Mouse (Mus musculus) urinary bladder, postnatal 4 days (tissue): Measurements from ENCODE around the gene Dbp.

Experiments used
- DNase-seq, 2 experiments: peaks; one replicate each; pipeline ENCODE4 v3.0.0; 2021 to 2022; ENCODE audit warnings: low spot score in 2 of 2

Gene Dbp

DNA sequence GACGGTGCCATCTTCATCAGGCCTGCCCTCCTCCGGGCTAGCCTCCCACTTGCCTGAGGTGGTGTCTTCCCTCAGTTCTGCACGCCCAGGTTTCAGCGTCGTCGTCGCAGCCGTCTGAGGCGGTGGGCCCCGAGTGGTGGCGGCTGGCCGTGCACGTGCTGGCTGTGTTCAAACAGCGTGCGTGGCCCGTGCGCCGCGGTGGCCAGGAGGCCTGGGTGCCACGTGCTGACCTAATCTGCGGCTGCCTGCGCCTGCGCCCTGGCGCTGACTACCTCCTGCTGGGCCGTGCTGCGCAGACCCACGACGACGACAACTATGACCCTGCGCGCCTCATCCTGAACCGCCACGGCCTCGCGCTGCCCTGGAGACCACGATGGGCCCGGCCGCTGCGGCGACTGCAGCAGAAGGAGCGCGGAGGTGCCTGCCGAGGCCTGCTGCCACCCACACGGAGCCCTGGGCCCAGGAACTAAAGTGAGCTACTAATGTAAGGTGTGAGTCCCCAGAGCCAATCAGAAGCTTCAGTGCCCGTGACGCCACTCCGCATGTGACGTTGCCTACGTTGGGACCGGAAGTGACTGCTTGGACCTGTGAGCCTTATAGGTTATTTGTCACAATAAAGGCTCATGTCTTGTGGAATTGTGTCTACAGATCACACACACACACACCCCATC is 10.8 kb upstream of the Dbp start, which contains the start of gene Sec1:
Gene Sec1 (minus strand): TSS at position 482 of the 671 bp plus-strand sequence.
- no peak for DNase-seq

DNA sequence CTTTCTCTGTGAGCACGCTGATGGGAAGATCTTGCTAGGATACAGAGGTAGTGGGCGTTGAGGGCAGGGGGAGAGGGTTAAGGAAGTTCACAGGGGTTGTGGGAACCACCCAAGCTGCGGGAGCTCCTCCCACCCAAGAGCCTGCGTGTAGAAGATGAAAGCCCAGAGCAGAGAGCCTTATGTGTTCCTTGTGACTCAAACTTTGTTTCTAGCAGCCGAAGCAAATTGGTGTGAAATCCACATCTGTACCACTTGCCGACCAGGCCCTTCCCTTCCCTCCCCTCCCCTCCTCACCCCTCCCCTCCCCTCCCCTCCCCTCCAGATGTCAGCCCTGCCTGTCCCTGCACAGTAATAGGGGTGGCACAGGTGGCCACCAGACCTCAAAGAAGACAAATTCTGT is 9.8 kb upstream of the Dbp start:
- DNase-seq, result no peak

DNA sequence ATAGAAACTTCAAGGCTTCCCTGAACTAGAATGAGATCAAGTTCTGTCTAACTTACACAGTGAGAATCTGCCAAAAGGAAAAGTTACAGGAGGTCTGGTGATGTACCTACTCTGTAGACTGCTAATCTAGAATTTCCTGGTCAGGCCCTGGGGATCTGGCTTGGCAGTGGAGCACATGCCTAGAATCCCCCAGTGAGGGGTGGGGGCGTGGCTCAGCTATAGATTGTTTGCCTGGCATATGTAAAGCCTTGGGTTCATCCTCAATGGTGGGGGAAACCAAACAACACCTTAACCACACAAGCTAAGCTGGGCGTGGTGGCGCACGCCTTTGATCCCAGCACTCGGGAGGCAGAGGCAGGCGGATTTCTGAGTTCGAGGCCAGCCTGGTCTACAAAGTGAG is 7.0 kb upstream of the Dbp start:
- DNase-seq, result no peak

DNA sequence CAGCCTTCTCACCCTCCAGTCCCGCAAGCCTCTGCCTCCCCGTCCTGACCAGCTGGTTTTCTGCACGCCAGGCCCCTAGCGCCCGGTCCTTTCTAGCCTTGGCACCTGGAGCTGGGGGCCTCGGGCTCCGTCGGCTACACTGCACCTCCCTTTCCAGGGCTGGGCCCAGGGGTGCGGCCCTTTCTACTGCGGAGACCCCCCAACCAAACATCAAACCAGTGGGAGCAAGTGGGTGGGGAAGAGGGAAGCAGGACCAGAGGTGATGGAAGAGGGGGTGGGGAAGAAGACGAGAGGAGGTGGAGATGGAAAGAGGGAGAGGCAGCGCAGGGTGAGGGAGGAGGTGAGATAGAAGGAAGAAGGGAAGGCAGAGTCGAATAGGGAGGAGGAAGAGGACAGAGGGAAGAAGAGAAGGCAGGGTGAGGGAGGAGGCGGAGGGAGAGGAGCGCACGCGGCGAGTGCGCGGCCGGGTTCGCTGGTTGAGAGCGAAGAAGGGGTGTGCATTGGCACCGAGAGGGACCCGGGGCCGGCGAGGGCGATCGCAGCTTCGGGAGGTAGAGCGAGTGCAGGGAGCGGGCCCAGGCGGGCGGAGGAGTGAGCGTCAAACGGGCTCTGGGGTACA is 5.3 kb upstream of the Dbp start, which contains the start of gene Car11:
Gene Car11 (plus strand): TSS at position 321 of the 619 bp plus-strand sequence.
- DNase-seq, result no peak

DNA sequence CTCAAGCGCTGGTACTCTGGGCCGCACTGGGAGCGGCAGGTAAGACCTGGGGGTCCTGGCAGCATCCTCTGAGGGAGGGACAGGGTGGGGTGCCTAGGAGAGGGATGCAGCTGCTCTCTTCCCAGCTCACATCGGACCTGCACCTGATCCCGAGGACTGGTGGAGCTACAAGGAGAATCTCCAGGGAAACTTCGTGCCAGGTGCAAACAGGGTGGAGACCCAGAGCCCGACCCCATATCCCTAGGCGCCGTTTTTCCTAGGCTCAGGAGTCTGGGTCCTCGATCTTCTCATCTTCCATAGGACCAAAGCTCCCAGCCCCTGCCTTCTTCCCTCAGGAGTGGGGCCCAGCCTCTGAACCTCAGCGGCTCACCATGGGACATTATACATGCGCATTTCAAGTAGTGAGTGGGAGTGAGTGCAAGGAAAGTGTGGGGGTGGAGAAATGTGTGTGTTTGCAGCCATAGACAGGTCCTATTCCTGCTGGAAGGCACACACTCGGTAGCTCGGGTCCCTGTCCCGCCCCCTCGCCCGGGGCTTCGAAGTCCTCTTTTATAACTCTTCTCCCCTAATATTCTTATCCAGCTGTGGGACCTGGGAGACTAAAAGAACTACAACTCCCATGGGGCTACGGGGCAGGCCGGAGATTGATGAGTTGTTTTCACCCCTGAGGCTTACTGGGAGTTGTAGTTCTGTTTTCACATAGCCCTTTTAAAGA is 4.4 kb upstream of the Dbp start:
- peak; percentile 62 to 78 for DNase-seq

DNA sequence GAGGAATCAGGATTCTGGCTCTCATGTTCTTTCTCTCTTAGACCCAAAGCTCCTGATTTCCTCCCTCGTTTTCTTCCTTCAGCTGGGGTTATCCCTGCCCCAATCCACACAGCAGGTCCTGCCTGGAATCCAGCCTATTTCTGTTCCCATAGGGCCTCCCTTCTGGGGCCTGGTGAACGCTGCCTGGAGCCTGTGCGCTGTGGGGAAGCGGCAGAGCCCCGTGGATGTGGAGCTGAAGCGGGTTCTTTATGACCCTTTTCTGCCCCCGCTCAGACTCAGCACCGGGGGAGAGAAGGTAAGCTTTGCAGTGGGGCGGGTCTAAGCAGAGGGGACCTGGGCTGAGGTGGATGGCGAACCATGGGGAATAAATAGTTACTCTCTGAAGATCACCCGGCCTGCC is 3.8 kb upstream of the Dbp start:
- no peak for DNase-seq

DNA sequence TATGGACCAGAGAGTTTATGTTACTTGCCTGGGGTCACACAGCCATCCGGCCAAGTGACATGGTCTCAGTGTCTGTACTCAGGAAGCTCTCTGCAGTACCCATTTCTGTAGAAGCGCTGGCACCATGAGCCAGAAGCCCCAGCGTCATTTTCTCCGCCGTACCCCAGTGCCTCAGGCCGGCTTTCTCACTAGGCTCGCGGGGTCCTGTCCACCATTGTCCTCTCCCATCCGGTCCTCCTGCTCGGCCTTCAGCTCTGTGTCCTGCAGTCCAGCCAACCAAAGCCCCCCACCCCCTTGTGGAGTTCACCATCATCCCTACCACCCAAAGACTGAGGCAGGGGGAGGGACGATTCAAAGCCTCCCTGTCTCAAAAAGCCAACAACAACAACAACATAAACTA is 3.3 kb upstream of the Dbp start:
- DNase-seq, result no peak

DNA sequence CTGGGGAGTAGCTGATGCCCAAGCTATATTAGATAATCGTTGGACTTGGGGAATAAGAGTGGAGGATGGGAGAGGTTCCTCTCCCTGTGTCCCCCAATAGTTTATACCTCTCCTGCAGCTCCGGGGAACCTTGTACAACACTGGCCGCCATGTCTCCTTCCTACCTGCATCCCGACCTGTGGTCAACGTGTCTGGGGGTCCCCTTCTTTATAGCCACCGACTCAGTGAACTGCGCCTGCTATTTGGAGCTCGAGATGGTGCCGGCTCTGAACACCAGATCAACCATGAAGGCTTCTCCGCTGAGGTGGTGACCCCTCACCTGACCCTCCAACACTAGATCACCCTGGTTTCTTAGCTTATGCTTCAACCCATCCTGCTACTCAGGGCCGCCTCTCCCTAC is 2.6 kb upstream of the Dbp start:
- DNase-seq, result no peak

DNA sequence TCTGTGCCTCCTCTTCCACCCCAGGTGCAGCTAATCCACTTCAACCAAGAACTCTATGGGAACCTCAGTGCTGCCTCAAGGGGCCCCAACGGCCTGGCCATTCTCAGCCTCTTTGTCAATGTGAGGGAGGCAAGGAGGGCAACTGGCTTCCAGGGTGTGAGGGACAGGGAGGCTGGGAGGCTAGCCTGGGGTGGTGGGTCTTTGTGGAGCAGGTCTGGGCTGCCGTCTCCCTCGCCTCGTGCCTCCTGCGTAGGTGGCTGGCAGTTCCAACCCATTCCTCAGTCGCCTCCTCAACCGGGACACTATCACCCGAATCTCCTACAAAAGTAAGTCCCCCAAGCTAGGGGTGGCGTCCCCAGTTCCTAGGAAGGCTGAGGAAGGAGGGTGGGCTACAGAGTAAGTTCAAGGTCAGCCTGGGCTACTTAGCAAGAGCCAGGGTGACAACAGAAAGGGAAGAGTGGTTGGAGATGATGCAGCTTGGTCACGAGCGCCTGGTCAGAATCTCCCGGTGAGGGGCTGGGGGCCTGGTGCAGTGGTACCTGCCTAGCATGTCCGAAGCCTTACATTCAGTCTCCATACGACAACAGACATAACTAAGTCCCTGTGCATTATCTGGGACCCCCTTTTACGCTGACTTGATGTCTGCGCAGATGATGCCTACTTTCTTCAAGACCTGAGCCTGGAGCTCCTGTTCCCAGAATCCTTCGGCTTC is 1.9 kb upstream of the Dbp start:
- DNase-seq, result no peak

DNA sequence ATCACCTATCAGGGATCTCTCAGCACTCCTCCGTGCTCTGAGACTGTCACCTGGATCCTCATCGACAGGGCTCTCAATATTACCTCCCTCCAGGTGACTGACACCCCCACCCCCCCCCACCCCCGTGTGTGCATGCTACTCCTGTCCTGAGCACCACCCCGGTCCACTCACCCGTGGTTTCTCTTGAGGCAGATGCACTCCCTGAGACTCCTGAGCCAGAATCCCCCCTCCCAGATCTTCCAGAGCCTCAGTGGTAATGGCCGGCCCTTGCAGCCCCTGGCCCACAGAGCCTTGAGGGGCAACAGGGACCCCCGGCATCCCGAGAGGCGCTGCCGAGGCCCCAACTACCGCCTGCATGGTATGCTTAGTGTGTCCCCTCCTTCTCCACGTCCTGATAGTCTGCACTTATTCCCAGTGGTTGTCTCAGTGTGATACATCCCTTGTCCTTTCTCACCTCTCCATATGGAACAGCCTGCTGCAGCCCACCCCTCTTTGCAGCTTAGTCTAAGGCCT is 1.3 kb upstream of the Dbp start:
- no peak for DNase-seq

DNA sequence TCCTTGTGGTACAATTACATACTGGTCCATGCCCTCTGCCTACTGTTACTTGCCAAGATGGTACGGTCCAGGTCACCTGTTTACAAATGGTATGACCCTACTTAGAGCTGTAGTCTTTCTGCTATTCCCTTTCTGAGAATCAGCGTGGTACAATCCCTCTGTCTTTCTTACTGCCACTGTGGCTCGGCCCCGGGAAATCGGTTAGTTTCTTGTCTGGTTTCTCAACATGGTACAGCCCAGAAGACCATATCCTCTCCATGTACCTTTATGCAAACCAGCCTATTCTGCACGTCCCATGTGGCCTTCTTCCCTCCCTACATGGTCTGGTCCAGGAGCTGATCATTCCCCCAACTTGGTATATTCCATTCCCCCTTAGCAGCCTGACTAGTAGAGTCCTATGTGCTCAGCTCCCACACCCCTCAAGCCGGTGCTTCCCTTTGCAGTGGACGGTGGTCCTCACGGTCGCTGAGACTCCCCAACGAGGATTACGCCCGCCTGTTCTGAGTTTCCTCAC is 785 bp upstream of the Dbp start:
- DNase-seq, result peak in 1 of 2 experiments; percentile 71

DNA sequence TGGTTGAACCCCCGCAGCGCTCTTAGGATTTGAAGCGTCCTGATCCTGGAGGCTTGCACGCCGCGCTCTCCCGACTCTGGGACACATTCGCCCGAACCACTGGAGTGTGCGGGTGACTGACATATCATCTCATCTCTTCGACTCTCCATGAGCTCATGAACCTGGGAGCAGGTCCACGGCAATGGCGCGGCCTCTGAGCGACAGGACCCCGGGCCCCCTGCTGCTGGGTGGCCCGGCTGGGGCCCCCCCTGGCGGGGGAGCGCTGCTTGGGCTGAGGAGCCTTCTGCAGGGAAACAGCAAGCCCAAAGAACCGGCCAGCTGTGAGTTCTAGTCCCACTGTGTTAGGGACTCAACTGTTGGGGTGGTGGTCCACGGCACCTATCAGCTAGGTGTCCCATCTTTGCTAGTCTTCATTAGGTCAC is 566 bp downstream of the Dbp start:
- no peak for DNase-seq

DNA sequence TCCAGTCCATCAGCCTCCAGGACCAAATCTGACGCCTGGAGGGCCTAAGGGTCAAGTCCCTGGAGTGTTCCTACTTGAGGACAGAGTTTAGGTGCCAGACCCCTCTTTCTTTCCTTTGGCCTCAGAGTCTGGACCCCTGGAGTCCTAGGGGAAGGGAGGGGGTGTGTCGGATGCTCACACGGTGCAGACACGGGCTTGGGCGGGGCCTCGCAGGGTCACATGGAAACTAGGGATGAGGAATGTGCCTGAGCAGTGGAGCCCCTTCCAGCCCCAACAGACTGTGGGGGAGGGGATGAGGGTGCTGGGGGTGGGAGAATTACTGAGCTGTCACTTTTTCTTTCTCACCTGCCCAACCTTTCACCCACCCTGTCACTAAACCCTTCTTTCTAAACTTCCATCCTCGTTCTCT is 989 bp downstream of the Dbp start:
- DNase-seq, result peak; percentile 77 to 83

DNA sequence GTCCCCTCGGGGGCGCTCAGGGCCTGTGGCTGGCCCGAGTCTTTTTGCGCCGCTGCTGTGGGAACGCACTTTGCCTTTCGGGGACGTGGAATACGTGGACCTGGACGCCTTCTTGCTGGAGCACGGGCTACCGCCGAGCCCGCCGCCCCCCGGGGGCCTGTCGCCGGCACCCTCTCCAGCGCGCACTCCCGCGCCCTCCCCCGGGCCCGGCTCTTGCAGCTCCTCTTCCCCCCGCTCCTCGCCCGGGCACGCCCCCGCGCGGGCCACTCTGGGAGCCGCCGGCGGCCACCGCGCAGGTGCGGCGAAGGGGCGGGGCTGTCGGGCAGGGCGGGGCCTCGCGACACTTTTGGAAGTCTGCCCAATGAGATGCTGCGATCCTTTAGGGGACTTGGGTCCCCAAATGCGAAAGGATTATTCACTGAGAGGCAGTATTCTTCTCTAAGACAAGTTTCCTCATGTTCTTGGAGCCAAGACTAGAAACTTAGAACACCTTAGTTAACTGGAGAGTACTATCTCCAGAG is 1.9 kb downstream of the Dbp start:
- DNase-seq, result peak; percentile 87 to 90

DNA sequence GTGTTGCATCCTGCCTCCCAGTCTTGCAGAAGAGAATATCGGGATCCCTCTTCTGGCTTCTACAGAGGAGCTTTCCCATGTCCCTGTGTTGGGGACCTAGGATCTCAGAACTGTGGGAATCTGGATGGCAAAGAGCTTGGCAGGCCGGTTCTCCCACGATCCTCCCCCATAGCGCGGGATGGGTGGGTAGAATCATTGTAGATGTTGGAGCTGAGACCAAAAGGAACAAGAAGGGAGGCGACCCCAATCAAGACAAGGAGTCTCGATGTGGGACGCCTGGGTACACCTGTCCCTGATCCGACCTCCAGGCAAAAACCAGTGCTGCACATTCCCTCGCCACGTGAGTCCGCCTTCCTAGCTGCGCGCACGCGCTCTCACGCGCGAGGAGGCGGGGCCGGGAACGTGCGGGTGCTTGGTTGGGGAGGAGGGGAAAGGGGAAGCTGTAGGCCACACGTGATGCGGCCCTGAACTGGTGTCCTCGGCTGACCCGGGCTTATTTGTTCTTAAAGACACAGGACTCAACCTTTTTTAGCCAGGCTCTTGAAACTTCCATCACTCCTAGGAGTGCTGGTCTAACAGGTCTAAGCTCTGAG is 2.6 kb downstream of the Dbp start:
- peak; percentile 93 to 97 for DNase-seq

DNA sequence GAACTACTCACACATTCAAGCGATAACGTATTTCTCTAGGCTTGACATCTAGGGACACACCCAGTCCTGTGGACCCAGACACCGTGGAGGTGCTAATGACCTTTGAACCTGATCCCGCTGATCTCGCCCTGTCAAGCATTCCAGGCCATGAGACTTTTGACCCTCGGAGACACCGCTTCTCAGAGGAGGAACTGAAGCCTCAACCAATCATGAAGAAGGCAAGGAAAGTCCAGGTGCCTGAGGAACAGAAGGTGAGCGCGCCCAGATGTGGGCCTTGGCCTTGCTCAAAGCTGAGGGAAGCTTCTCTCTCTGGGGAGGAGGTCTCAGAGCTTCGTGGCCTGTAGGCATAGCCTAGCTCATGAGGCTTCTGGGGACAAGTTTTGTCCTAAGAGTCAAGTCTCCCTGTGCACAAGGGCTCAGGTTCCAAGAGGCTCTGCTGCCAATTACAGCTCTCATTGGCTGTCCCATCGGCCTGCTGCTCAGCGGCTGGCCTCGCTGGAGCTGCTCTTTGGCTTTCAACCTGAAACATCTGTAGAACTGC is 3.4 kb downstream of the Dbp start:
- DNase-seq, result no peak

DNA sequence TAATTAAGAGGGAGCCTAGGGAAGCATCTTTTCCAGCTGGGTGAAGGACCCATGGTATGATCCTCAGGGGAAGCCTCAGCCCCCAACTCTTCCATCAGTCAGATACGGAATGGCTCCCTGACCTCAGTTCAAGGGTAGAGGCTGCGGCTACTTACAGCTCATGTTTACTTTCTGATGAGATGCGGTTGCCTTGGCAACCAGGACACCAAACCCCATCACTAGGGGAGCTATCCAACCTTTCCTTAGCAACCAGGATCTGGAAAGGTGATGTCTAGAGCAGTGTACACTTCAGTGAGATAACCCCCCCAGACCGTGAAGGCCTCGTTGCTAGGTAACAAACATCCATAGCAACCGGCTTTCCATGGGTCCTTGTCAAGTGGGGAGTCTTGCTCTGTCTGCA is 4.1 kb downstream of the Dbp start:
- no peak for DNase-seq

DNA sequence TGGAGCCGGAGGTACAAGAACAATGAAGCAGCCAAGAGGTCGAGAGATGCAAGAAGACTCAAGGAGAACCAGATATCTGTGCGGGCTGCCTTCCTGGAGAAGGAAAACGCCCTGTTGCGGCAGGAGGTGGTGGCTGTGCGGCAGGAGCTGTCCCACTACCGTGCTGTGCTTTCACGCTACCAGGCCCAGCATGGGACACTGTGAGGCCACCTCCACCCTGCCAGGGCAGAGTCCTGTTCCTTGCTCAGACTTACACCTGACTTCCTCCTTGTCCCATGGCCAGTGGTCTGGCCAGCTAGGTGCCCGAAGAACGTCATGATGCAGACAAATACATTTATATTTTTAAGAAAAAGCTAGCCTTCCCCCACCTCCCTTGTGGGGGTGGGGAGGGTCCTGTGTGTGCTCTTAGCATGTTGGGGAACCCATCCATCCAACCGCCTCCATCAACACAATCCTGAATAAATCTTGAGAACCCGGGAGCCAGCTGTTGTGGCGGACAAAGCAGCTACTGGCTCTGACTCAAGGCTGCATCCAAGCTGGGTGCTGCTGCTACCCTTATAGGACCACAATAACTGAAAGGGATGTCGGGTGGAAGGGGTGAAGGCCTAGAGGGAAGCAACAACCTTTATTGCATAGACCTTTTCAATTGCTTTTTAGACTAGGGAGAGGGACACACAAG is 4.9 kb downstream of the Dbp start:
- DNase-seq, result no peak

DNA sequence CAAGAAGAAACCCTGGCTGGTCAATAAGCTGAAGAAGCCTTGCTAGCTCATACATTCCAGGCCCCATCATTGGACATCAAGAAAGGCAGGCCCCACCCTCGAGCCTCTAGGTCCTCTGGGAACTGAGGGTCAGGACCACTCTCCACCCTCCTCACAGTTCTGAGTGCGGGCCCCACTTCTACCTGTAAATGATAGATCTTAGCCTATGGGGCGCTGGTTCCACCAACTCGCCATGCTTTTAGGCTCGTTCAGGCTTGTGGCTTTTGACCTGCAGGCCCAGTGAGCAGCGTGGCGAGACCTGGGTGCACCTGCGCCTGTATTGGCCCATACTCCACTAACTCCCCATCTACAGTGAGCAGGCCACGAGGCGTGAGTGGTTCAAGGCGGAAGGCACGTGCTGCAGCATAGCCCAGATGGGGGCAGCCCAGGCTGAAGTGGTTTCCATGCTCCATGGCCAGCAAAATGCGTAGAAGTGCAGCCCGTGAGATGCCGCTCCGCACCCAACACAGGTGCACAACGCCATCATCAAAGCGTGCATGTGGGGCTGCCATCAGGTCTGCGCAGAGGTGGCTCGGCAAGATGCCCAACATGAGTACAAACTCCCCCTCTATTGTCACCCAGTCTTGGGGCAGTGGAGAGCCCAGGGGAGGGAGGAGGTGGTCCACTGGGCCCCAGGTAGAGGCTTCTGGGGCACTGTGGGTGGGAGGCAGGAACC is 5.7 kb downstream of the Dbp start:
- no peak for DNase-seq
